Mouse (Mus musculus): ENCODE measurements around the gene Rasgef1c.

The Rasgef1c gene

DNA sequence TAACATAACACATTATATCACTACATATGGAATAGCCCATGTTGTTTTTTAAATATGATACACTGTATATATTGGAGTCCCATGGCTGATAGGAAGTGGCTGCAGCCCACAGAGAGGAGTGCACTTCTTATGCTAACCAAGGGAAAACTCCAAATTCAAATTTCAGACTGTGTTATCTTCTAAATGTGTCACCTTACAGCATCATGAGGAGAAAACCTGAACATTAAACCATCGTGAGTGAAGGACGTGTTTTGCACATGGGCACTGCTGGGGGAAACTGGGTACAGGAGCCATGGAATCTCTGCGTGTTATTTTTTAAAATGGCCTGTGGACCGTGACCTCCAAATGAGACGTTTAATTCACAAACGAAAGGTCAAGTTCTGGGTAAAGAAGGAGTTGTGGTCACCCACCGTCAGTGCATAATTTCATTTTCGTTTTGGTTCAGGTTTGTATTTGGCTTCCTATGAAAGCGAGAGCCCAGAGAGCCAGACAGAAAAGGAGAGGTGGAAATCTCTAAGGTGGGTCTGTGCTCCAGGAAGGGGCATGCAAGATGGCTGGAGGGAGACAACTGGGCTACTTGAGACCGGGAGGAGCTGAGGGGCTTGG lies 76.4 kb downstream of the Rasgef1c start:
- DNase-seq (ENCODE audit: low spot score): no peak

DNA sequence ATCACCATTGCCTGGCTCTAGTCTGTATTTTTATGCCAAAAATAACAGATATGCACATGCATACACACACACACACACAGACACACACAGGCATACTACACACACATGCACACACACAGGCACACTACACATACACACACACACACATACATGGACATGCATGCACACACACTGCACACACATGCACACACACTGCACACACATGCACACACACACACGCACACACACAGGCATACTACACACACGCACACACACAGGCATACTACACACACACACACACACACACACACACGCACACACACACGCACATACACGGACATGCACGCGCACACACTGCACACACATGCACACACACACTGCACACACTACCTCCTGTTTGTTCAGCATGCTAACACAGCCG lies 77.3 kb downstream of the Rasgef1c start:
- no peak for DNase-seq (ENCODE audit: low spot score)

DNA sequence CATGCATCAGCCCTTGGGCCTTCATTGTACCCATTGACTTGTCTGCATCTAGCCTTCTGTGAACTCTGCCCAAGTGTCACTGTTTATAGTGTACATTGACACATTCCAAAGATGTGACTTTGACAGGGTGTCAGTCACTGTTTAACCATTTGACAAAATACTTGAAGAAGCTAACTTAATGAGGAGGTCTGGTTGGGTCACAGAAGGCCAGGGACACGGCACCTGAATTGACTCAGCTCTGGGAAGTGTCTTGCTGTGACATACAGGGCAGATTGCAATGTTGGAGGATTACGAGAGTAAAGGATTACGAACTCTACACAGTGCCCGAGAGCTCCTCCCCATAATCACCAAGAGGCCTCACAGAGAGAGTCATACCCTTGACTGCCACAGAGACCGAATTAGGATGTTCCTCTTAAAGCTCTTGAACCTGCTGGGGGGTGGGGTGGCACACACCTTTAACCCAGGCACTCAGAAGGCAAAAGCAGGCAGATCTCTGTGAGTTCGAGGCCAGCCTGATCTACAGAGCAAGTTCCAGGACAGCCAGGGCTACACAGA lies 79.1 kb downstream of the Rasgef1c start:
- peak; percentile 33 for DNase-seq (ENCODE audit: low spot score)

DNA sequence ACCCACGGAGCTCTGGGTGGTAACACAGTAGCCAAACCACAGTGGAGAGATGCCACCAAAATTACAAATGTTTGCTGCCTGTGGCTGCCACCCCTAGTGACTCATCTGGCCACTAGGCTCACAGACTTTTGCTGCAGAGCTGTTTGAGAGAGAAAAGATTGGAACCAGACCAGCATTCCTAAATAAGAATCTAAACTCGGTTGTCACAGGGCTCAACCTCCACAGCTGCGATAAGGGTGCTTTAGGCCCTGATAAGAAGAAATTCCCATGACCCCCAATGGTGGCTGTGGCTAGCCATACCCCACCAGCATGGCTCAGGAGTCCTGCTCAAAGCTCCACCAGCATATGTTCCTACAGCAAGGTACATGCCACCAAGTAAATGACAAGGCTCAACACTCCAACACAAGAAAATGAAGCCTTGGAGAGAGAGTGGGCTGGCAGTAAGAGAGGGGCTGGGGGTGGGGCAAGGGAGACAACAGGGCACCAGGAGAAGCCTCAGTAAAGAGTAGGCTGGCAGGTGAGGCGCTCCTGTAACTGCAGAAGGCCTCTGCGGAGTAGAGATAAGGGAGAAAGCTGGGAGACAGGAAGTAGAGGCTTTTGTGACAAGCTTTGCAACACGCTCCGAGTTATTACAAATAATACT lies 79.8 kb downstream of the Rasgef1c start:
- DNase-seq (ENCODE audit: low spot score): peak; percentile 75

DNA sequence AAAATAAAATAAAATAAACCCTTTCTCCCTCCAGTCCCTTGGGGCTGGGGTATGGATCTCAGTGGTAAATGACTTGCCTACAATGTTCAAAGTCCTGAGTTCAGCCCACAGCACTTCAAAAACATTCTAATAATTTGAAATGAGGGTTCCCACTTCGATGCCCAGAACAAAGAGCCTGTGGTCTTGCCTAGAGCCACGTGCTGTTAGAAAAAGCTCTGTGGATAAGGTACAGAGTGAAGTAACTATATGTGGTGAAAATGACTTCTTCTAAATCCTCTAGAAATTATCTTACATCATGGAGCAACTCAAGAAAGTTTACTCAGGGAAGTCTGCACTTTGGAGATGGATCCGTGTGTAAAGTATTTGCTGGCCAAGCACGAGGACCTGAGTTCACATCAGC lies 80.5 kb downstream of the Rasgef1c start:
- peak; percentile 21 for DNase-seq (ENCODE audit: low spot score)

DNA sequence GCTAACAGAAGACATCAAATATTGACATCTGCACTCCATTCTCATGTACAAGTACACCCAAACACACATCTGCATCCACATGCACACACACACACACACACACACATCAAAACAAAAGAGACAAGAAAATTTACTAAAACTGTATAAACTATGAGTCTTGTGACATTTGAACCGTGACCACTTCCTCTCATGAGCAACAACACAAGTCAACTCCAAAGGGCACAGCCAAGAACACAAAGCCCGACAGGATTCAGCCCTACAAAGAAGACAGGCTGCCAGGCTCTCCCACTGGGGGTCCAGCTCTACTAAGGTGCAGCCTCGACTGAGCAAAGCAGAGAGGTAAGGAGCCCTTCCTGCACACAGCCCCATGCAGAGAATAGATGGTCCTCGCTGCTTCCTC lies 81.2 kb downstream of the Rasgef1c start:
- DNase-seq (ENCODE audit: low spot score): peak; percentile 16

DNA sequence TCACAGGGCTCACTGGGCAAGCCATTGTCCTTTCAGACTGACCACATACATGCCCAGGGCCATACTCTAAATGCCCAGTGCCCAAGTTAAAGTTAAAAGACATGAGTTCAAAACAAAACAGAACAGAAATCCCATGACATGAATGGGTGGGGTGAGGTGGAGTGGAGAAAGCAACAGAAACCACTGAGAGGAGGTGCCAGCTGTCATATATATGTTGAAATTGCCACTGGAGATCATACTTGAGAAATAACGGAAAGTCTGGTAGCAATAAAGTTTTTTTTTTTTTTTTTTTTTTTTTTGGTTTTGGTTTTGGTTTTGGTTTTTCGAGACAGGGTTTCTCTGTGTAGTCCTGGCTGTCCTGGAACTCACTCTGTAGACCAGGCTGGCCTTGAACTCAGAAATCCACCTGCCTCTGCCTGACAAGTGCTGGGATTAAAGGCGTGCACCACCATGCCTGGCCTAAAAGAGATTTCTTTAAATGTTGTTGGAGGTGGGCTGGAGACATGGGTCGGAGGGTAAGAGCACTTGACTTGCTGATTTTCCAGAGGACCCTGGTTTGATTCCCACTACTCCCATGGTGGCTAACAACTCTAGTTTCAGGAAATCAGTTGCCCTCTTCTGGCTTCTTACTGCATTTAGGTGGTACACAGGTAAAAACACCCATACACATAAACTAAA lies 82.4 kb downstream of the Rasgef1c start:
- DNase-seq (ENCODE audit: low spot score): peak; percentile 8

DNA sequence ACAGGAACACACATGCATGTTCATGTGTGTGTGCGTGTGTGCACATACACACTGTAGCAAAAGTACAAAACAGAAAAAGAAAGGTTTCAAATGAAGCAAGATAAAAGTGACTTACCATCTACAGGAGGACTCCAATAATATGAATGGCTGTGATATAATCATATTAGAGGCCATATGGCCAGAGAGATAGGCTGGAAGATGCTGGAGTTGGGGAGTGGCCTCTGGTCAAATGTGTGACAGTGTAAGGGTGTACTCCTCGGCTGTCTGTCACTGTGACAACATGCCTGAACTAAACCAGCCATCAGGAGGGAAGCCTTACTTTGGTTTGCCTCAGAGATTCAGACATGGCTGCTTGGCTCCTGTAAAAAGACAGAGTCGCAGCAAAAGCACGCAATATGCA lies 83.4 kb downstream of the Rasgef1c start:
- DNase-seq (ENCODE audit: low spot score): peak; percentile 81

DNA sequence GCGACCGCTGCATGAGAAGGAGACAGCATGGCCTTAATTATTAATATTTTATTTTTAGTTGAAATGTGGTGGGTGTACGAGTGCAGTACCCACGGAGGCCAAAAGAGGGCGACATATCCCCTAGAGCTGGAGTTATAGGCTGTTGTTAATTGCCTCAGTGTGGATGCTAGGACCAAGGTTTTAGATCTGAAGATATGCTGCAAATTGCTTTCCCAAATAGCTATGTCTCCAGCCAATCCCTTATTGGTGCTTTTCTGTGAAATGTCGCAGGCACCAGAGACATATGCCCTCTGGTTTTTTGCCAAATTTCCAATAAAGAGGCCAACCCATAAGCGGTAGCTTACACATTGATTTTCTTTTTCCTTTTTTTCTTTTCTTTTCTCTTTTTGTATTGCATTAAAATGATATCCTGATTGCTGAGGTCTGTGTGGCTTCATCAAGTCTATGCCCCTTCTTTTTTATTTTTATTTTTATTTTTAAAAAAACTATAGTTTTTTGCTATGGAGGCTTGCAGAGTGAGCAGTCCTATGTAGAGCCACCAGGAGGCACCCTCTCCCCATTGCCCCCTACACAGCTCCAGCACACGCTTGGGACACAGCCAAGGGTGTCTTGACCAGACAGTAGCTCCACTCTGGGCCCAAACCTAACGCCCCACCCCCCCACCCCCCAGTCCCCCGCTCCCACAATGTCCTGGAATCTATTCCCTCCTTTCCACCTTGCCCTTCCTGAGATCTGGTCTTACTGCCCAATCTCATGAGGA lies 84.8 kb downstream of the Rasgef1c start:
- DNase-seq (ENCODE audit: low spot score): peak; percentile 77

DNA sequence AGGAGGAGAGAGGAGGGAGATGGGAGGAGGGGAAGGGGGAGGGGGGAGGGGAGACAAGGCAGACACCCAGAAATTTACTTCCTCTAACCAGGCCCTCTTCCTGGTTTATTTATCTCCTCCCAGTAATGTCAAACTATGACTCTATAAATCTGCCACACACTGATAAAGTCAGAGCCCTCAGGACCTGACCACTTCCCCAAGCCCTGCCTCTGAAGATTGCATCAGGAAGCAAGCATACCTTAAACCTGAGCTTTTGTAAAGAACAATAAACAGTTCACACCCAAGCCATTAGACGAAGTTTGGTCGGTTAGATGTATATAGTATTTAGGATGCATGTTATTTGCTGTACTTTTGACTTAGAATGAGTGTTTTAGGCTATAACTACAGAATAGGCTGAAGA lies 92.9 kb downstream of the Rasgef1c start:
- no peak for DNase-seq (ENCODE audit: low spot score)

DNA sequence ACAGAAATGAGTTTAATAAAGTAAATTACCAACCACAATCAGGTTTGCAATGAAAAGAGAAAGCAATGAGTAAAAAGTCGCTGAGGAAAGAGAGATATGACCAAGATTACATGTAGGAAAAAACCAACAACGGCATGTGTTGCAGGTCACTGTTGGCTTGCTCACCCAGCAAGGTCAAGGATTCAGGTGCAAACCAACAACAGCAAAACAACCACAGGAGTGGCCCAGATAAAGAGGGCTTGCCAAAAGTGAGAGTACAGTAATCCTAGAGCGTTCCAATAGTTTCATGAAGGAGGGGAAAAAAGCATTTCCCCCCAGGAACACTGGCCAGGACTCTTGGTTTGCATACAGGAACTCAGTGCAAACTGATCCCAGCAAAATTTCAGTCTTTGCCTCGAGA lies 94.8 kb downstream of the Rasgef1c start:
- DNase-seq (ENCODE audit: low spot score): no peak

DNA sequence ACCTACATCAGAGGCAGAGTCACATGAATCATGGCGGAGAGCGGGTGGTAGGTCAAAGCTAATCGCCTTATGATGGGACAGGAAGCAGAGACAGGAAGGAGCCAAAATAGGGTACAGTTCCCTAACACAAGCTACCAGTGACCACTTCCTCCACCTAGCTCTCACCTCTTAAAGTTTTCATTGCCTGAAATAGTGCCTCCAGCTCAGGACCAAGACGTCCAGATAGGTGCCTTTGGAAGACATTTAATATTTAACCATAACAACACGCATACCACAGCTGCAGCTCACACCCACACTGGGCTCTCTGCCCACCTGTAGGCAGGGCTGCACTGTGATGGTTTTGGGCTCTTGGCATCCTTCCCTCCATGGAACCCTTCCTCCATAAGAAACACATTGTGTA lies 95.7 kb downstream of the Rasgef1c start:
- no peak for DNase-seq (ENCODE audit: low spot score)

DNA sequence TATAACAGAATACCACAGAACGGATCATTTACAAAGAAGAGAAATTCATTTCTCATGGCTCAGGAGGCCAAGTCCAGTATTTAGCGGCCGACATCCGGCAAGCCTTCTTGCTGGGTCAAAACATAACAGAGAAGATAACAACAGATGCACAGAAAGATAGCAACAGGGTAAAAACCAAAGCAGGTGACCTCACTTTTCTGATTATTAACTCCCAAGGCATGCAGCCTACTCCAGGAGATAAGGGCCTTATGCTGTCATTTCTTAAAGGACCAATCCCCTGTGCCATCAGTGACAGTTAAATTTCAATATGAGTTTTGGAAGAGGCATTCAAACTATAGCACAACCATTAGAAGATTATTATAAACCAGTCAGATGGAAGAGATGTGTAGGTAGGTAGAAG lies 101.2 kb downstream of the Rasgef1c start:
- DNase-seq (ENCODE audit: low spot score): no peak

DNA sequence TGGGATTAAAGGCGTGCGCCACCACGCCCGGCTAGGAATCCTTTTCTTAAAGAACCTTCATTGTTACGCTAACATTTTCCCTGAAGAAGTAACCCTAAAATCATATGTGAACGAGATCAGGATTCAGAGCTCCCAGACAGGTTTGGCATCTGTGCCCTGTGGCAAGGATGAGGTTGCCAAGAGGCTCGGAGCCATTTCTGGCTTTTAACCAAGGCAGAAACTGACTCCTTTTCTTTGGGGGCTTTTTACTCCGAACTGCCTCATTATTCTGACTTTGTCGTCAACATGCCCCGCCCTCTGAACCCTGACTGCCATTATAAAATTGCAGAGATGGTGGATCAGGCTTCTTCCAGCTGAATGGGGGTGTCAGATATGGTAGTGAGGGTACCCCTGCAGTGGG lies 106.1 kb downstream of the Rasgef1c start:
- no peak for DNase-seq (ENCODE audit: low spot score)

DNA sequence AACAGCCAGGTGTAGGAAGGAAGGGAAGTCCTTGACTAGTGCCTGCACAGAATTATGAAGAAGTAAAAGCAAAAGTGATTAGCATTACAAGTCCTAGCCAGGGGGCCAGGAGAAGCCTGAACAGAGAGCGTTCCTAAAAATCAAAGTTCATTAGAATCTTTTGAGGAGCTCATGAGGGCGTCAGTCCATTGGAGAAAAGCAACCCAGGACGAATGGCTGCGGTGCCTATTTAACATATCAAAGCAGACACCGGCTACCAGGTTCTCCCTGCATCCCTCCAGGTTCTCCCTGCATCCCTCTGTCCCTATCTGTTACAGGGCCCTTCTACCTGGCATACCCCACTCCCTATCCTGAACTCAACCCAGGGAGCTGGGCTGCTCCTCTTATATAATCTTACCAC lies 106.6 kb downstream of the Rasgef1c start:
- DNase-seq (ENCODE audit: low spot score): no peak

DNA sequence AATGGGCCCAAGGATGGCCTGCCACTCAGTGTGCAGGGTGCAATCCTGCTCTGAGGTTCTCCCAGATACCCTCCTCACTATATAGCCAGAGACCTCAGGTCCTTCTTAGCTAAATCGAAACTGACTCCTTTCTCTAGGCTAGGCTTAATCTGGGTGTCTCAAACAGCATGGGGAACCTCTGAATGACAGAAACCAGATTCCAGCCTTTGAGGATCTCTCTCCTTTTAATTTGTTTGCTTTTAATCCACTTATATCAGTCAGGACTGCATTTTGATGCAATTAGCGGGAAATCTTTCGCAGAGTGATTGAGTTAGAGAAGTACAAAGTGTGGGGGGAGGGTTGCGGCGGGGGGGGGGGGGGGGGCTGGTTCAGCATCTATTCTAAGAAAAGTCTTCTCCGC lies 111.4 kb downstream of the Rasgef1c start:
- DNase-seq (ENCODE audit: low spot score): no peak

DNA sequence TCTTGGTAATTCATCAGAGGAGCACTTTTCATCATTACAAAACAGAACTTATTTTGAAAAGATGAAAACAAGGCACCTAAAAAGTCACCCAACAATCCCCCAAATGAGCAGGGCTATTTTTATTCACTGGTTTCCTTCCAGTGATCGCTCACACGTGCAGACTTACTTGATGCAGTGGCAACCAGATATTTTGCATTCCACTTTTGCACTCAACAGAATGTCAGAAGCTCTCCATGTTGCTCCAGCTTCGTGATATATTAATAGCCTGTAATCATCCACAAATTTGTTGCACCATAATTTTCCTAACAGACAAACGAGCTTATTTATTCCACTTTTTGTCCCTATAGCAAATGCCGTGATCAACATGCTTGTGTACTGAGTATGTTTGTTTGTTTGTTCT lies 114.9 kb downstream of the Rasgef1c start:
- no peak for DNase-seq (ENCODE audit: low spot score)

DNA sequence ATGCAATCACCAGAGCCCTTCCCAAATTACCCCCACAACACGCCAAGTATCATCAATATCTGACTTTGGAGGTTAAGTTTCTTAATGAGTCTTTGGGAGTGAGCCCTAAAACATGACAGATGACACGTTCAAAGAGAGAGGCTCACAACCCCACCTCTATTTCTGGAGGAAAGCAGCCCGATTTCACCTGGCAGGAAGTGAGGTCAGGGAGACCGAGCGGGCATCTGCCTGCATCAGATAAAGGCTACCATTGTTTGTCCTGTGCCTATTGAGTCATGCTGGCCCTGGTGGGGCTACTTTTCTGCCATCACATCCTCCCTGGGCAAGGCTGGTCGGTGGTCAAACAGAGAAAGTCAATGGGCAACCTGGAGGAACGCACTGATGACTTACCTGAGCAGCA lies 115.9 kb downstream of the Rasgef1c start:
- DNase-seq (ENCODE audit: low spot score): no peak

DNA sequence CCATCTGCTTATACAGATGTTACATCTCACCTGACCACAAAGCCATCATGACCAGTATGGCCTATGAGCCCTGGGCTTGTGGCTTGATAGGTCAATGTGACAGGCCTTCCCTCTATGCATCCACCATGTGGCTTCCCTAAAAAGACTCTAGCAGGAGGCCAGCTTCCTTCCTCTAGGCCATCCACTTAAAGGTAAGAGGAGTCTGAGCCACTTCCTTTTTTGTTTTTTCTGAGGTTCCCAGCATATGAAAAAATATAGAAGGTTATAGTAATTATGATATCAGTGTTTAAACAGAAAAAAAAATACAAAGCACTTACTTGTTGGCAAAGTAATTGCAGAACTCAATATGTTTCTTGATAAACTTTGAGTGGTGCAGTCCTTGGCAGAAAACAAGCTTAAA lies 117.2 kb downstream of the Rasgef1c start:
- DNase-seq (ENCODE audit: low spot score): no peak

DNA sequence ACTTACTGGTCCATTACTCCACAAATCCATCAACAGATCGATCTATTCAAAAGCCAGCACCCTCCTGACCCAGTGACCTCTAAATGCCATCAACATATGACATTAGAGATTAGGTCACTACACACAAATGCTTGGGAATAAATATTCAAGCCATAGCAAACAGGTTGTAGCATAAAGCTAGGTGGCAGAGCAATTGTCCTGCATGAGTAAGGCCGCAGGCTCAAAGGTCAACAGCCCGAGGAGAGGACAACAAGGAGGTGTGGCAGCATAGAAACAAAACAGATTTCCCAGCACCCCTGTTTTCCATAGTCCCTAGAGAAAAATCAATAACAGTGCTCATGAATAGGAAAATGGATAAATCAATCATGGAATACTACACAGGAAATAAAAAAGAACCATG lies 120.5 kb downstream of the Rasgef1c start:
- DNase-seq (ENCODE audit: low spot score): no peak

DNA sequence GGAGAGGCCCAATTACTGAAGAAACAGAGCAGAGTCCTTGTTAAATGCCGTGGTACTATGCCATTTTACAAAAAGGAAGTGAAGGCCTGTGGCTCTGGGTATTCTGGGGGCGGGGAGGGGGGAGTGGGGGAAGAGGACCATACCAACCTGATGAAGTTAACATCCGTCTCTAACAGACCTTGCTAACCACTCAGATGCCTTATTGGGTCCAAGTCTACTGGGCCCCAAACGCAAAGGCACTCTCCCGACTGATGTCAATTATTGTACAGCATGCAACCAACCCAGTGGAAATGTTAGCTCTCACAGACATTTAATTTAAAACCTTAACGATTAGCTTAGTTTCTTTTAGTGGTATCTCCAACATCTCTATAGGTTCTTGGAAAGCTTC lies 122.8 kb downstream of the Rasgef1c start:
- DNase-seq (ENCODE audit: low spot score): no peak

DNA sequence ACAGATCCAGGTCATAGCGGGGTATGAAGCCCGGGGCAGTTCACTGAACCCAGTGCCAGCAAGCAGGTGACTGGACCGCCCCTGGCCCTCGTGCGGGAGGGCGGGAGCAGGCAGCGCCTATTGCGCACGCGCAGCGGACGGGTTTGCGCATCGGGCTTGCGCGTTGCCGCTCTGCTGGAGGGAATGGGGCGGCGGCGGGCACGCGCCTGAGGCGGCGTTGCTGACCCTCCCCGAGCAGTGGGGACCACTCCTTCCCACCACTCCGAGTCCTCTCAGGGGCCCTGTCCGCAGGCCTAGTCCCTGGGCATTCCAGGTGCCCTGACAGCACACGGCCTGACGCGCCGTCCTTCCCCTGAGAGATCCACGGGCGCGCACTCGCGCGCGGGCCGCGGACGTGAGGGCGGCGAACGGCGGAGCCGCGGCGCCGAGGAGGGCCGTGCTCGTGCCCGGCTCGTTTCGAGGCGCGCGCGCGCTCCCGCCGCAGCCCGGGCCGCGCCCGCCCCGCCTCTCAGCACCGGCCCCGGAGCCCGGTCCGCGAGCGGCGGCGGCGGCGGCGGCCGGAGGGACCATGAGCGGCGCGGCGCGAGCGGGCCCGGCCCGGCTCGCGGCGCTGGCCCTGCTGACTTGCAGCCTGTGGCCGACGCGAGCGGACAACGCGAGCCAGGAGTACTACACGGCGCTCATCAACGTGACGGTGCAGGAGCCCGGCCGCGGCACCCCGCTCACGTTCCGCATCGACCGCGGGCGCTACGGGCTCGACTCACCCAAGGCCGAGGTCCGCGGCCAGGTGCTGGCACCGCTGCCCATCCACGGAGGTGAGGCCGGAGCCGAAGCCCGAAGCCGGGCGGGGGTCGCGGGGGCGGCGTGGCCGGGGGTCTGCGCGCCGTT lies 123.4 kb downstream of the Rasgef1c start, which contains the start of gene Rnf130:
Rnf130 (plus strand) TSS at position 514 of the 888 bp plus-strand sequence.
- peak; percentile 83 for DNase-seq (ENCODE audit: low spot score)
